8 mouse cellular contexts compared by ENCODE assay signal in genomic region chr2:114200932-114201559, GRCm38 (mm10). TPM values are rescaled to one million over a fixed set of nuclear protein-coding genes. Genes with fewer than 3 reads are reported as not detected.
DNase-seq lines count a peak whose midpoint lies in the region; ATAC-seq lines count a peak whose summit lies in the region.

Zfp770 (minus strand) TSS chr2:114201469.

- peak within 1 kb of the TSS; percentile 90 for H3K9ac ChIP-seq in intestine, embryonic 14.5 days (ENCODE audit: low read length)

- no peaks in the 10 kb centered on the region for H3K9me3 ChIP-seq in intestine, embryonic 14.5 days (ENCODE audit: control insufficient read depth, low read length)

- peak; percentile 87 for DNase-seq in adrenal gland, adult 2 months
- peak; percentile 89 for DNase-seq in embryo, embryonic 11 days
- DNase-seq in gastrocnemius, postnatal 25 days = peak; percentile 65
- DNase-seq in intestine, embryonic 14.5 days (ENCODE audit: low spot score) = peak; percentile 94
- peak; percentile 79 to 84 for DNase-seq in left cerebral cortex, postnatal 10 days (ENCODE audit: extremely low spot score in 1 of 2, low spot score in 2 of 2)
- DNase-seq in right cerebral cortex, postnatal 10 days (ENCODE audit: low spot score in 2 of 2) = peak; percentile 89
- peak; percentile 69 for DNase-seq in urinary bladder, postnatal 14 days (ENCODE audit: low spot score)

- intact Hi-C loops in left cerebral cortex, postnatal 10 days (cut with DNase I) = no loop called here

- H3K36me3 ChIP-seq in intestine, embryonic 14.5 days (ENCODE audit: control insufficient read depth, insufficient read depth, low read length) = peaks cover 14% of the 10 kb centered on the region

- H3K4me3 ChIP-seq in intestine, embryonic 14.5 days (ENCODE audit: low read depth, low read length) = peak within 1 kb of the TSS; percentile 88

- H3K27ac ChIP-seq in intestine, embryonic 14.5 days (ENCODE audit: low read depth) = peak within 1 kb of the TSS; percentile 62

- ATAC-seq in intestine, embryonic 14.5 days (replicated peaks; ENCODE audit: low FRiP score, low TSS enrichment, low read depth) = peak; percentile 95
- peak; percentile 97 for ATAC-seq in megakaryocyte progenitor cell, adult 5-6 weeks (replicated peaks; ENCODE audit: poor library complexity)

- H3K4me2 ChIP-seq in intestine, embryonic 14.5 days (ENCODE audit: low read length) = peak within 1 kb of the TSS; percentile 50

- H3K4me1 ChIP-seq in intestine, embryonic 14.5 days (replicated peaks; ENCODE audit: control insufficient read depth, insufficient read depth, low read length) = peaks cover 8% of the 10 kb centered on the region

- under 1% methylated on average over 36 of the region's 36 CpGs for WGBS in intestine, embryonic 14.5 days

- no peaks in the 10 kb centered on the region for H3K27me3 ChIP-seq in intestine, embryonic 14.5 days (replicated peaks; ENCODE audit: control insufficient read depth, insufficient read depth, low read length)

RNA-seq across cellular contexts. Expression of gene Zfp770, which starts in this region (rescaled TPM):
- 10 to 100 TPM; 10.4 to 11.6 TPM for total RNA-seq in adrenal gland, adult 2 months (2021)
- 0.21 and 0.29 TPM in 2 replicates for polyA plus RNA-seq in adrenal gland, adult 2 months (2012; rRNA removed)
- 10 to 100 TPM; 22.6 to 23.8 TPM for total RNA-seq in gastrocnemius, postnatal 25 days (2021)
- 5.5 and 6.2 TPM in 2 replicates for polyA plus RNA-seq in intestine, embryonic 14.5 days (2014; fragmentation: Nextera tagmentation; extraction: Ambion mirVana)
- 10 to 100 TPM; 29.3 to 30.8 TPM for total RNA-seq in left cerebral cortex, postnatal 10 days (2021)
- total RNA-seq in megakaryocyte progenitor cell, adult 5-6 weeks (2015) = 19.4 and 20.2 TPM in 2 replicates
- total RNA-seq in megakaryocyte progenitor cell, adult 5-6 weeks (2017) = 7.9 and 8.8 TPM in 2 replicates

Comparison
In these comparisons a context has a peak if more than half of its experiments do, and no peak if none do; other contexts are left out.
1. Peak in every context shown above with its lines: DNase-seq, ATAC-seq, H3K4me3 ChIP-seq and H3K27ac ChIP-seq.